8 mouse cellular contexts compared by ENCODE assay signal in genomic region chr7:110773204-110774002, GRCm38 (mm10). TPM values are rescaled to one million over a fixed set of nuclear protein-coding genes. Genes with fewer than 3 reads are reported as not detected.
DNase-seq lines count a peak whose midpoint lies in the region; ATAC-seq and TF ChIP-seq lines count a peak whose summit lies in the region.

No protein-coding gene starts in this region.

- 0 out of 2 replicates have a peak overlapping the region, but pooled peaks have one; percentile 13 for H3K9ac ChIP-seq in hindbrain, embryonic 13.5 days
- no peak overlapping the region for H3K9ac ChIP-seq in hindbrain, embryonic 12.5 days
- H3K9ac ChIP-seq in hindbrain, embryonic 16.5 days (ENCODE audit: low read depth, low read length): peak overlapping the region; percentile 45
- 0 out of 2 replicates have a peak overlapping the region, but pooled peaks have one; percentile 18 for H3K9ac ChIP-seq in stomach, postnatal 0 days (ENCODE audit: low read length)

- H3K4me2 ChIP-seq in hindbrain, embryonic 13.5 days: 0 out of 2 replicates have a peak overlapping the region, but pooled peaks have one; percentile 0
- no peak overlapping the region for H3K4me2 ChIP-seq in hindbrain, embryonic 12.5 days (replicated peaks)
- H3K4me2 ChIP-seq in hindbrain, embryonic 16.5 days (ENCODE audit: low read length): peak overlapping the region; percentile 38
- peak overlapping the region; percentile 34; the same call in 1 of the 2 replicates for H3K4me2 ChIP-seq in stomach, postnatal 0 days (replicated peaks; ENCODE audit: low read depth)

- no peak overlapping the region for H3K4me3 ChIP-seq in hindbrain, embryonic 13.5 days
- H3K4me3 ChIP-seq in hindbrain, embryonic 12.5 days: no peak overlapping the region
- no peak overlapping the region for H3K4me3 ChIP-seq in hindbrain, embryonic 16.5 days (ENCODE audit: low read length)
- no peak overlapping the region for H3K4me3 ChIP-seq in stomach, postnatal 0 days (ENCODE audit: low read depth, low read length)

- ATAC-seq in hindbrain, embryonic 13.5 days (ENCODE audit: low FRiP score): no peak
- no peak for ATAC-seq in hindbrain, embryonic 12.5 days (ENCODE audit: low FRiP score)
- peak; percentile 57; the same call in 1 of the 2 replicates for ATAC-seq in hindbrain, embryonic 16.5 days
- peak; percentile 52 for ATAC-seq in megakaryocyte-erythroid progenitor cell, adult 5-6 weeks (replicated peaks; ENCODE audit: low FRiP score, low TSS enrichment, poor library complexity, severe bottlenecking)
- peak; percentile 54 for ATAC-seq in stomach, postnatal 0 days (ENCODE audit: low FRiP score, low TSS enrichment)

- TF ChIP-seq CTCF in stomach, postnatal 0 days (IDR thresholded peaks at IDR 0.05; ENCODE audit: low read depth): no peak

- no peaks in the 10 kb centered on the region for H3K9me3 ChIP-seq in hindbrain, embryonic 13.5 days
- no peaks in the 10 kb centered on the region for H3K9me3 ChIP-seq in hindbrain, embryonic 12.5 days (replicated peaks)
- no peaks in the 10 kb centered on the region for H3K9me3 ChIP-seq in hindbrain, embryonic 16.5 days (ENCODE audit: control insufficient read depth, low read length)
- no peaks in the 10 kb centered on the region for H3K9me3 ChIP-seq in stomach, postnatal 0 days (ENCODE audit: control insufficient read depth, low read length)

- 48% methylated on average over 14 of the region's 14 CpGs for WGBS in hindbrain, embryonic 13.5 days
- 52% methylated on average over 14 of the region's 14 CpGs for WGBS in hindbrain, embryonic 12.5 days
- WGBS in hindbrain, embryonic 16.5 days: 45% methylated on average over 14 of the region's 14 CpGs
- 32% methylated on average over 14 of the region's 14 CpGs for WGBS in stomach, postnatal 0 days

- H3K4me1 ChIP-seq in hindbrain, embryonic 13.5 days (replicated peaks): peaks cover 26% of the 10 kb centered on the region
- H3K4me1 ChIP-seq in hindbrain, embryonic 12.5 days: peaks cover 5% of the 10 kb centered on the region; the same call in 1 of the 2 replicates
- H3K4me1 ChIP-seq in hindbrain, embryonic 16.5 days (ENCODE audit: control insufficient read depth, insufficient read depth, low read depth, low read length): peaks cover 22% of the 10 kb centered on the region
- H3K4me1 ChIP-seq in stomach, postnatal 0 days (replicated peaks; ENCODE audit: control insufficient read depth, insufficient read depth): peaks cover 5% of the 10 kb centered on the region

- peak; percentile 66 for DNase-seq in c-Kit-positive CD71-positive TER-119-positive erythroid progenitor cells, embryonic 14.5 days (ENCODE audit: low spot score)
- DNase-seq in frontal cortex, postnatal 36 days (ENCODE audit: low spot score in 2 of 2): peak; percentile 51
- DNase-seq in left cerebral cortex, postnatal 4 days: peak; percentile 77
- peak; percentile 57 for DNase-seq in stomach, postnatal 0 days (ENCODE audit: low spot score)

- no peaks in the 10 kb centered on the region for H3K36me3 ChIP-seq in hindbrain, embryonic 13.5 days
- H3K36me3 ChIP-seq in hindbrain, embryonic 12.5 days: no peaks in the 10 kb centered on the region
- H3K36me3 ChIP-seq in hindbrain, embryonic 16.5 days (ENCODE audit: control insufficient read depth, insufficient read depth, low read length): no peaks in the 10 kb centered on the region
- no peaks in the 10 kb centered on the region for H3K36me3 ChIP-seq in stomach, postnatal 0 days (ENCODE audit: control insufficient read depth, insufficient read depth, low read length)

- TF ChIP-seq EP300 in stomach, postnatal 0 days (optimal IDR thresholded peaks at IDR 0.05): no peak

- intact Hi-C loops in left cerebral cortex, postnatal 4 days (cut with DNase I): no loop called here

- peaks cover 16% of the 10 kb centered on the region for H3K27me3 ChIP-seq in hindbrain, embryonic 13.5 days
- peaks cover 18% of the 10 kb centered on the region for H3K27me3 ChIP-seq in hindbrain, embryonic 12.5 days
- no peaks in the 10 kb centered on the region for H3K27me3 ChIP-seq in hindbrain, embryonic 16.5 days (replicated peaks; ENCODE audit: control insufficient read depth, insufficient read depth, low read length)
- no peaks in the 10 kb centered on the region for H3K27me3 ChIP-seq in stomach, postnatal 0 days (ENCODE audit: control insufficient read depth, insufficient read depth, low read length)

- H3K27ac ChIP-seq in hindbrain, embryonic 13.5 days: 0 out of 2 replicates have a peak overlapping the region, but pooled peaks have one; percentile 60
- H3K27ac ChIP-seq in hindbrain, embryonic 12.5 days: no peak overlapping the region
- H3K27ac ChIP-seq in hindbrain, embryonic 16.5 days (ENCODE audit: low read depth, low read length): peak overlapping the region; percentile 84
- H3K27ac ChIP-seq in stomach, postnatal 0 days (replicated peaks): peak overlapping the region; percentile 56

RNA-seq across cellular contexts. Expression of gene Ampd3, which starts 5.4 kb away (rescaled TPM):
- polyA plus RNA-seq in hindbrain, embryonic 13.5 days (2015; fragmentation: Nextera tagmentation; extraction: Ambion mirVana): 4.3 and 4.9 TPM in 2 replicates
- polyA plus RNA-seq in hindbrain, embryonic 12.5 days (2016; fragmentation: Nextera tagmentation; extraction: Ambion mirVana): 4.0 TPM in 2 replicates
- 14.3 and 14.9 TPM in 2 replicates for polyA plus RNA-seq in hindbrain, embryonic 16.5 days (2015; fragmentation: Nextera tagmentation; extraction: Ambion mirVana)
- 10 to 100 TPM; 18.5 to 19.5 TPM for total RNA-seq in left cerebral cortex, postnatal 4 days (2021)
- total RNA-seq in megakaryocyte-erythroid progenitor cell, adult 5-6 weeks (2014; fragmentation: Nextera tagmentation): 66.1 and 83.1 TPM in 2 replicates
- 30.8 and 52.2 TPM in 2 replicates for total RNA-seq in megakaryocyte-erythroid progenitor cell, adult 5-6 weeks (2017)
- 4.7 and 5.2 TPM in 2 replicates for polyA plus RNA-seq in stomach, postnatal 0 days (2015; fragmentation: Nextera tagmentation; extraction: Ambion mirVana)

Comparison
In these comparisons a context has a peak if more than half of its experiments do, and no peak if none do; other contexts are left out.
1. ATAC-seq: peak in hindbrain, embryonic 16.5 days (single experiment), megakaryocyte-erythroid progenitor cell, adult 5-6 weeks (single experiment) and stomach, postnatal 0 days (single experiment); none in hindbrain, embryonic 13.5 days (single experiment) and hindbrain, embryonic 12.5 days (single experiment).
2. Peak in every context shown above with its lines, with median percentiles within 50 percentile points of each other: DNase-seq.